Comparison of ENCODE assay signal across 9 mouse cellular contexts in genomic region chr12:53061466-53062124, GRCm38 (mm10).
DNase-seq lines count a peak whose midpoint lies in the region; ATAC-seq and TF ChIP-seq lines count a peak whose summit lies in the region.
"Had no signal": no experiment of that assay in that cellular context is flagged by ENCODE, and none has a peak within 500 bp of the region (broad histone marks: within the 10 kb centered on the region; RNA-seq: fewer than 3 reads in every experiment).

No protein-coding gene starts in this region.

- no peak for DNase-seq in intestine, embryonic 14.5 days (ENCODE audit: low spot score)
- DNase-seq in embryonic facial prominence, embryonic 11.5 days (ENCODE audit: low spot score) = peak; percentile 68
- peak; percentile 47 for DNase-seq in hindbrain, postnatal 0 days (ENCODE audit: low spot score)
- DNase-seq in ovary, postnatal 10 days (ENCODE audit: low spot score) = no peak

- no peak overlapping the region for H3K27ac ChIP-seq in intestine, embryonic 14.5 days (ENCODE audit: low read depth)
- H3K27ac ChIP-seq in intestine, postnatal 0 days (ENCODE audit: low read depth, low read length) = no peak overlapping the region
- H3K27ac ChIP-seq in embryonic facial prominence, embryonic 11.5 days (replicated peaks; ENCODE audit: low read depth, low read length) = no peak overlapping the region
- peak overlapping the region; percentile 49; the same call in 1 of the 2 replicates for H3K27ac ChIP-seq in hindbrain, postnatal 0 days
- 0 out of 2 replicates have a peak overlapping the region, but pooled peaks have one; percentile 39 for H3K27ac ChIP-seq in neural tube, embryonic 14.5 days (ENCODE audit: low read depth, low read length)
- no peak overlapping the region for H3K27ac ChIP-seq in liver, embryonic 12.5 days

- WGBS in intestine, embryonic 14.5 days = 20% methylated on average over 7 of the region's 7 CpGs
- 37% methylated on average over 7 of the region's 7 CpGs for WGBS in intestine, postnatal 0 days
- WGBS in embryonic facial prominence, embryonic 11.5 days = 6% methylated on average over 7 of the region's 7 CpGs
- 9% methylated on average over 7 of the region's 7 CpGs for WGBS in hindbrain, postnatal 0 days
- WGBS in neural tube, embryonic 14.5 days = 7% methylated on average over 7 of the region's 7 CpGs
- 48% methylated on average over 7 of the region's 7 CpGs for WGBS in liver, embryonic 12.5 days (ENCODE audit: insufficient replicate concordance)

- H3K36me3 ChIP-seq in intestine, embryonic 14.5 days (ENCODE audit: control insufficient read depth, insufficient read depth, low read length) = no peaks in the 10 kb centered on the region
- no peaks in the 10 kb centered on the region for H3K36me3 ChIP-seq in intestine, postnatal 0 days (ENCODE audit: control insufficient read depth, insufficient read depth)
- no peaks in the 10 kb centered on the region for H3K36me3 ChIP-seq in embryonic facial prominence, embryonic 11.5 days (replicated peaks; ENCODE audit: control insufficient read depth, insufficient read depth, low read depth, low read length)
- H3K36me3 ChIP-seq in hindbrain, postnatal 0 days (ENCODE audit: insufficient read depth, low read length) = no peaks in the 10 kb centered on the region
- no peaks in the 10 kb centered on the region for H3K36me3 ChIP-seq in neural tube, embryonic 14.5 days (ENCODE audit: control insufficient read depth, insufficient read depth, low read length)
- H3K36me3 ChIP-seq in liver, embryonic 12.5 days = no peaks in the 10 kb centered on the region

- no peak for TF ChIP-seq CTCF in intestine, postnatal 0 days (IDR thresholded peaks at IDR 0.05; ENCODE audit: low read depth)
- no peak for TF ChIP-seq CTCF in hindbrain, postnatal 0 days (IDR thresholded peaks at IDR 0.05; ENCODE audit: low read depth)

- H3K4me1 ChIP-seq in intestine, embryonic 14.5 days (replicated peaks; ENCODE audit: control insufficient read depth, insufficient read depth, low read length) = peaks cover 5% of the 10 kb centered on the region; the same call in 1 of the 2 replicates
- H3K4me1 ChIP-seq in intestine, postnatal 0 days (replicated peaks; ENCODE audit: control insufficient read depth, insufficient read depth, low read length) = no peaks in the 10 kb centered on the region
- no peaks in the 10 kb centered on the region for H3K4me1 ChIP-seq in embryonic facial prominence, embryonic 11.5 days (ENCODE audit: control insufficient read depth, insufficient read depth, low read length)
- peaks cover 5% of the 10 kb centered on the region; the same call in 1 of the 2 replicates for H3K4me1 ChIP-seq in hindbrain, postnatal 0 days (ENCODE audit: insufficient read depth, low read length)
- peaks cover 33% of the 10 kb centered on the region for H3K4me1 ChIP-seq in neural tube, embryonic 14.5 days (ENCODE audit: control insufficient read depth, insufficient read depth, low read length)
- no peaks in the 10 kb centered on the region for H3K4me1 ChIP-seq in liver, embryonic 12.5 days

- peak overlapping the region; percentile 18 for H3K4me2 ChIP-seq in intestine, embryonic 14.5 days (ENCODE audit: low read length)
- H3K4me2 ChIP-seq in intestine, postnatal 0 days (replicated peaks; ENCODE audit: low read depth) = no peak overlapping the region
- 0 out of 2 replicates have a peak overlapping the region, but pooled peaks have one; percentile 8 for H3K4me2 ChIP-seq in embryonic facial prominence, embryonic 11.5 days (ENCODE audit: low read depth, low read length)
- H3K4me2 ChIP-seq in hindbrain, postnatal 0 days (ENCODE audit: low read depth, low read length) = peak overlapping the region; percentile 19; the same call in 1 of the 2 replicates
- H3K4me2 ChIP-seq in neural tube, embryonic 14.5 days (ENCODE audit: low read depth, low read length) = 0 out of 2 replicates have a peak overlapping the region, but pooled peaks have one; percentile 16
- H3K4me2 ChIP-seq in liver, embryonic 12.5 days = no peak overlapping the region

- no peak overlapping the region for H3K4me3 ChIP-seq in intestine, embryonic 14.5 days (ENCODE audit: low read depth, low read length)
- H3K4me3 ChIP-seq in intestine, postnatal 0 days (ENCODE audit: low read depth, low read length) = no peak overlapping the region
- no peak overlapping the region for H3K4me3 ChIP-seq in embryonic facial prominence, embryonic 11.5 days (ENCODE audit: low read depth, low read length)
- no peak overlapping the region for H3K4me3 ChIP-seq in hindbrain, postnatal 0 days (ENCODE audit: low read length)
- no peak overlapping the region for H3K4me3 ChIP-seq in neural tube, embryonic 14.5 days (ENCODE audit: low read depth, low read length)
- no peak overlapping the region for H3K4me3 ChIP-seq in liver, embryonic 12.5 days

- no peaks in the 10 kb centered on the region for H3K9me3 ChIP-seq in intestine, embryonic 14.5 days (ENCODE audit: control insufficient read depth, low read length)
- no peaks in the 10 kb centered on the region for H3K9me3 ChIP-seq in intestine, postnatal 0 days (ENCODE audit: control insufficient read depth)
- H3K9me3 ChIP-seq in embryonic facial prominence, embryonic 11.5 days (replicated peaks; ENCODE audit: control insufficient read depth, low read length) = no peaks in the 10 kb centered on the region
- no peaks in the 10 kb centered on the region for H3K9me3 ChIP-seq in hindbrain, postnatal 0 days (ENCODE audit: low read length)
- H3K9me3 ChIP-seq in neural tube, embryonic 14.5 days (ENCODE audit: control insufficient read depth, low read length) = no peaks in the 10 kb centered on the region
- H3K9me3 ChIP-seq in liver, embryonic 12.5 days (replicated peaks) = no peaks in the 10 kb centered on the region

- H3K27me3 ChIP-seq in intestine, embryonic 14.5 days (replicated peaks; ENCODE audit: control insufficient read depth, insufficient read depth, low read length) = no peaks in the 10 kb centered on the region
- H3K27me3 ChIP-seq in intestine, postnatal 0 days (replicated peaks; ENCODE audit: control insufficient read depth, insufficient read depth, low read length) = no peaks in the 10 kb centered on the region
- no peaks in the 10 kb centered on the region for H3K27me3 ChIP-seq in embryonic facial prominence, embryonic 11.5 days (ENCODE audit: control insufficient read depth, insufficient read depth, low read length)
- no peaks in the 10 kb centered on the region for H3K27me3 ChIP-seq in hindbrain, postnatal 0 days (ENCODE audit: insufficient read depth, low read length)
- no peaks in the 10 kb centered on the region for H3K27me3 ChIP-seq in neural tube, embryonic 14.5 days (ENCODE audit: control insufficient read depth, insufficient read depth, low read length)
- no peaks in the 10 kb centered on the region for H3K27me3 ChIP-seq in liver, embryonic 12.5 days (replicated peaks)

- ATAC-seq in intestine, embryonic 14.5 days (replicated peaks; ENCODE audit: low FRiP score, low TSS enrichment, low read depth) = no peak
- no peak for ATAC-seq in intestine, postnatal 0 days
- no peak for ATAC-seq in embryonic facial prominence, embryonic 11.5 days (replicated peaks; ENCODE audit: insufficient number of reproducible peaks, low FRiP score, low TSS enrichment, low read depth)
- no peak for ATAC-seq in hindbrain, postnatal 0 days
- no peak for ATAC-seq in neural tube, embryonic 14.5 days (ENCODE audit: low read depth)
- no peak for ATAC-seq in liver, embryonic 12.5 days
- ATAC-seq in activated CD4-positive, CD25-positive, alpha-beta regulatory T cell, adult 4 months = no peak
- ATAC-seq: CD4-positive, CD25-positive, alpha-beta regulatory T cell, adult 4 months had no signal

- H3K9ac ChIP-seq in intestine, embryonic 14.5 days (ENCODE audit: low read length) = no peak overlapping the region
- no peak overlapping the region for H3K9ac ChIP-seq in intestine, postnatal 0 days (ENCODE audit: low read depth, low read length)
- H3K9ac ChIP-seq in embryonic facial prominence, embryonic 11.5 days (replicated peaks; ENCODE audit: low read length) = no peak overlapping the region
- no peak overlapping the region for H3K9ac ChIP-seq in hindbrain, postnatal 0 days (replicated peaks; ENCODE audit: low read length)
- H3K9ac ChIP-seq in neural tube, embryonic 14.5 days (replicated peaks; ENCODE audit: low read depth, low read length) = no peak overlapping the region
- no peak overlapping the region for H3K9ac ChIP-seq in liver, embryonic 12.5 days

Comparison
In these comparisons a context has a peak if more than half of its experiments do, and no peak if none do; other contexts are left out.
1. H3K4me2 ChIP-seq: peak in intestine, embryonic 14.5 days (single experiment), embryonic facial prominence, embryonic 11.5 days (single experiment), hindbrain, postnatal 0 days (single experiment) and neural tube, embryonic 14.5 days (single experiment); none in intestine, postnatal 0 days (single experiment) and liver, embryonic 12.5 days (single experiment).
2. DNase-seq: peak in embryonic facial prominence, embryonic 11.5 days (single experiment) and hindbrain, postnatal 0 days (single experiment); none in intestine, embryonic 14.5 days (single experiment) and ovary, postnatal 10 days (single experiment).
3. H3K27ac ChIP-seq: peak in hindbrain, postnatal 0 days (single experiment) and neural tube, embryonic 14.5 days (single experiment); none in intestine, embryonic 14.5 days (single experiment), intestine, postnatal 0 days (single experiment), embryonic facial prominence, embryonic 11.5 days (single experiment) and liver, embryonic 12.5 days (single experiment).